Mouse (Mus musculus) lung, adult 2 months (tissue): ENCODE data around the gene Acot8. TPM values are rescaled to one million over a fixed set of nuclear protein-coding genes. Genes with fewer than 3 reads are reported as not detected.

Experiments
- DNase-seq: peaks from one replicate; pipeline ENCODE4 v3.0.0; 2022
- H3K4me1 ChIP-seq: fragments of 200-500 bp; 2 replicates; pipeline ENCODE4 v1.6.1; 2011; ENCODE audit warnings: low read length; ENCODE audit not compliant: control insufficient read depth, insufficient read depth
- H3K4me3 ChIP-seq: fragments of 200-500 bp; replicated peaks from 2 replicates; pipeline ENCODE3; 2011; ENCODE audit warnings: low read depth, mild to moderate bottlenecking, control low read depth, low read length; ENCODE audit errors: extremely low read depth
- CTCF ChIP-seq: fragments of 200-500 bp; IDR thresholded peaks from 2 replicates; pipeline ENCODE4 v1.5.1; 2011; ENCODE audit warnings: mild to moderate bottlenecking, low read length, control low read depth; ENCODE audit not compliant: insufficient read depth
- POLR2A ChIP-seq: fragments of 200-500 bp; IDR thresholded peaks from 2 replicates; pipeline ENCODE4 v1.6.1; 2011; ENCODE audit warnings: low read depth, mild to moderate bottlenecking, control low read depth, low read length, borderline replicate concordance; ENCODE audit errors: extremely low read depth
- WGBS: fragments of 180-500 bp; shearing (Covaris S2); methylation state at CpG from one replicate; pipeline ENCODE4 v1.1.7; 2018; 5-methylcytosine and 5-hydroxymethylcytosine counted together
- polyA plus RNA-seq: library from polyadenylated mRNA; depleted of rRNA; stranded (reverse); fragments of >200 nt; gene quantifications from 2 replicates; pipeline ENCODE4 v1.2.3, GENCODE M21; 2012

Gene Acot8
- polyA plus RNA-seq, 1 experiment: 35.7 TPM

DNA sequence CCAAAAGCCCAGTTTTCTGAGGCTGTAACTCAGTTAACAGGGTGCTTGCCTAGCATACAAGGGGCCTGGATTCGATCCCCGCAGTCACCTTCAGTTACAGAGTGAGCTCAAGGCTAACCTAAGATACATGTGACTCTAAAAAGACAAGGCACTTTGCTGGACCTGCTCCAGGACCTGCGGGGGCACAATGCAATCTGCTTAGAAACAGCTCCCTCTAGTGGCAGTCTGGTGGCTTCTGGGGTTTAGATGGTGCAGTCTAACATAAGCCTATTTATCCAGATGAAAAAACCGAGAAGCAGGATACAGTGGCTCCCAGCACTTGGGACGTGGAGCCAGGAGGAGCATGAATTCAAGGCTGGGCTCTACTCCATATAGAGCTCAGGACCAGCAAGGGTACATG lies 10.4 kb downstream of the Acot8 start:
- peak; percentile 68 for DNase-seq
- peaks cover 7% of the 10 kb centered on the region for H3K4me1 ChIP-seq
- WGBS: 24% methylated on average over 5 of the region's 5 CpGs
- H3K4me3 ChIP-seq: no peak overlapping the region
- TF ChIP-seq CTCF (peak; percentile 78), POLR2A (no peak; the same call in 1 of the 2 replicates)

- DNase-seq: no peak
- 85% methylated on average over 2 of the region's 2 CpGs for WGBS
- TF ChIP-seq CTCF (no peak), POLR2A (no peak)
- H3K4me3 ChIP-seq: no peak overlapping the region
- H3K4me1 ChIP-seq: peaks cover 8% of the 10 kb centered on the region
Observed at GRCm38 (mm10) chr2:164793772-164794171, 10.9 kb downstream of the Acot8 start.

- peaks cover 14% of the 10 kb centered on the region for H3K4me1 ChIP-seq
- H3K4me3 ChIP-seq: no peak overlapping the region
- 75% methylated on average over 3 of the region's 3 CpGs for WGBS
- peak; percentile 88 for TF ChIP-seq CTCF
- no peak for TF ChIP-seq POLR2A
- DNase-seq: peak; percentile 50
Observed at GRCm38 (mm10) chr2:164793236-164793635, 11.4 kb downstream of the Acot8 start.

DNA sequence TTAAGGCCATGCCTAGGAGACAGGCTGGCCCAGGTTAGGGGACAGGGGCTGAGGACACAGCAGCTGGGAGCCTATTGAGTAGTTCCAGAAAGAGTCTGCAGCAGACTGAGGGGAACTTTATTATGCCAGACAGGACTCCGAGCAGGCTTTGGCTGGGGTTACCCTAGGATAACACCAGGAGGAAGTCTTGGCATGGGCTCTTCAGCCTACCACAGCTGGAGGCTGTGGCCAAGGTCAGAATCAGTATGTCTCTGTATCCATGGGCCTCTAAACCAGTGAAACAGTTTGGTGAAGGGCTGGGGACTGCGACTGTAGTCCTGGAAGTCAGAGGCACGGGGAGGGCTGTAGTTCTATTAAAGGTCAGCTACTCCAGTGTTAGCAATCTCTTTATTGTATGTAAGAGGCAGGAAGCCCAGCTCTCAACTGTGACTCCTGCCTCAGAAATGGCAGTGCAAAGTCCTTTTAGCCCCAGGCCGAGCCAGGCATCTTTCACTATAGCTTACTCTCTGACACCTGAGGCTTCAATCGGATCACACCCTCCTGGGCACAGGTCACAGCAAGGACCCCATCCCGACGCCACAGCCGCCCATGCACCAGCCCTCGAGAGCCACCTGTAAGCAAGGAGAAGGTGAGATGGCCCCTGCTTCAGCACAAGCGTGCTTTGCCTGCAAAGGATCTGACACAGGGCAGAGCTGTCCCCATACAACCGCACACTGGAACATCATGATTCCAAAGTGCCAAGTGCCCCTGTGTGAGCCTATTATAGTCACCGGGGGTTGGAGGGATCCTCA lies 12.1 kb downstream of the Acot8 start:
- TF ChIP-seq POLR2A: no peak
- no peak for TF ChIP-seq CTCF
- Histone ChIP-seq H3K4me1 (peaks cover 15% of the 10 kb centered on the region), H3K4me3 (no peak overlapping the region)
- no peak for DNase-seq
- WGBS: 89% methylated on average over 12 of the region's 12 CpGs

GRCm38 (mm10) chr2:164791841-164792261 lies 12.8 kb downstream of the Acot8 start:
- WGBS: 86% methylated on average over 18 of the region's 18 CpGs
- Histone ChIP-seq H3K4me1 (peaks cover 18% of the 10 kb centered on the region), H3K4me3 (no peak overlapping the region)
- DNase-seq: no peak
- TF ChIP-seq CTCF (no peak), POLR2A (no peak)

GRCm38 (mm10) chr2:164790451-164790850 lies 14.2 kb downstream of the Acot8 start:
- DNase-seq: peak; percentile 60
- 39% methylated on average over 4 of the region's 4 CpGs for WGBS
- Histone ChIP-seq H3K4me1 (peaks cover 21% of the 10 kb centered on the region), H3K4me3 (no peak overlapping the region)
- no peak for TF ChIP-seq POLR2A
- TF ChIP-seq CTCF: no peak

GRCm38 (mm10) chr2:164788411-164788810 lies 16.3 kb downstream of the Acot8 start:
- H3K4me3 ChIP-seq: no peak overlapping the region
- no peak for DNase-seq
- TF ChIP-seq POLR2A: no peak
- H3K4me1 ChIP-seq: peaks cover 24% of the 10 kb centered on the region
- 57% methylated on average over 4 of the region's 4 CpGs for WGBS

DNA sequence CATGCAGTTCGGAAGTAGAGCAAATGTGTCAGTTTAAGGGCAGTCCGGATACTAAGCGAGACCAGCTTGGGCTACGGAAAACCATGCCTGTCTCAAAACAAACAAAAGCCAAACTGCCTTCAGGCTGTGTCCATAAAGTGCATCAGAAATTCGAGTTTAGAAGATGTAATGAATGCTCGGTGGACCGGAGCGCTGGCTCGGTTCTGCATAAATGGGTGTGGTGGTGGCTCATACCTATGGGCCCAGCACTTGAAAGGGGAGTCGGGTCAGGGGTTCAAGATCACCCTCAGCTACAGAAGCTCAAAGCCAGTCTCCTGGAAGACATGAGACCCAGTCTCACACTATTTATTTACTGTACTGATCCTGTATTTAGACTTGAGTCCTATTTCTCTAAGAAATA lies 16.9 kb downstream of the Acot8 start:
- H3K4me3 ChIP-seq: no peak overlapping the region
- TF ChIP-seq CTCF (no peak), POLR2A (no peak)
- DNase-seq: no peak
- 64% methylated on average over 10 of the region's 10 CpGs for WGBS
- H3K4me1 ChIP-seq: peaks cover 24% of the 10 kb centered on the region

DNA sequence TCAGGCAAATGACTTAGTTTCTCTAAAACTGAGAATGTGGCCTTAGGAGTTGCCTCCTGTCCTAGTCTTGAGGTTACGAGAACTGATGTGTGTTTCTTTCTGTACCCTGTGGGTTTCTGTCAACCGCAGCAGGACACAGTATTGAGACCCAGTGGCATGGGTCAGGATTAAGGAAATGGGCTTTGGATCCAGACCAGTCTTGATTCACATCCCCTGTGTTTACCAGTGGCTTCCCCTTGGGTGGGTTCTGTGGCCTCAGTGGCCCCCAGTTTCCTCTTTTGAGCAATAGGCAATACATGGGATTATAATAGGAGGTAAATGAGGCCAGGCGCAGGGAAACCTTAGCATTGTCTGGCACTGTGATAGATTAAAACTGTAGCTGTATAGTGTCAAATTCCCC lies 17.6 kb downstream of the Acot8 start:
- TF ChIP-seq POLR2A (no peak), CTCF (no peak)
- WGBS: 43% methylated on average over 3 of the region's 3 CpGs
- peak; percentile 32 for DNase-seq
- peaks cover 24% of the 10 kb centered on the region for H3K4me1 ChIP-seq
- peak overlapping the region; percentile 37 for H3K4me3 ChIP-seq

GRCm38 (mm10) chr2:164786388-164786885 lies 18.2 kb downstream of the Acot8 start:
- peak; percentile 34 for DNase-seq
- H3K4me3 ChIP-seq: peak overlapping the region; percentile 66
- 4% methylated on average over 15 of the region's 15 CpGs for WGBS
- peaks cover 24% of the 10 kb centered on the region for H3K4me1 ChIP-seq
- TF ChIP-seq POLR2A (peak; percentile 45; the same call in 1 of the 2 replicates), CTCF (no peak)
